Mouse (Mus musculus) layer of hippocampus, postnatal 14 days (tissue): ENCODE measurements at regions not wholly inside any gene's neighbourhood (a gene's known extent, or its start where the extent isn't known, plus 50 kb on each side); places are given as distances from the start of the nearest gene placed in this dataset.
A peak's percentile ranks its signal among the peaks of the same experiment; 100 is the strongest.
"Not testable (repeated sequence)": the region's sequence is repeated elsewhere in the genome, so short reads cannot be mapped to it uniquely, and the experiment has no call there.

Source experiments
- DNase-seq, 2 experiments: peaks; one replicate each; pipeline ENCODE4 v3.0.0; 2021 to 2022; ENCODE audit warnings: low spot score in 2 of 2, mixed read lengths in 1 of 2

- not testable (repeated sequence) for DNase-seq
These were observed 124.7 kb upstream of the Fgf14 start for GRCm38 (mm10) chr14:124801589-124801988.

DNA sequence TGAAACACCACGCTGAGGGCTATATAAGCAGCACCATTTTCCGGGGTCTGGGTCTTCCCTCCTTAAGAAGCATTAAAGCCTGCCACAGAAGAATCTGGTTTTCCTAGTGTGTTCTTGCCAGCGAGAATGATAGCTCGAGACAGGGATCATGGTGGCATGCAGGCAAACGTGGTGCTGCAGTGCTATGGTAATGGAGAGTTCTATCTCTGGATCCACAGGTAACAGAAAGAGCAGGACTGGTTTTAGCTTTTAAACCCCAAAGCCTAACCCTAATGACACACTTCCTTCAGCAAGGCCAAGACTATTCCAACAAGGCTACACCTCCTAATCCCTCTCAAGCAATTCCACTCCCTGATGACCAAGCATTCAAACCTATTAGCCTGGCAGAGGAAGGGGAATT is 123.5 kb upstream of the Fgf14 start:
- no peak for DNase-seq

GRCm38 (mm10) chr14:124775402-124775801 is 98.5 kb upstream of the Fgf14 start:
- no peak for DNase-seq

DNA sequence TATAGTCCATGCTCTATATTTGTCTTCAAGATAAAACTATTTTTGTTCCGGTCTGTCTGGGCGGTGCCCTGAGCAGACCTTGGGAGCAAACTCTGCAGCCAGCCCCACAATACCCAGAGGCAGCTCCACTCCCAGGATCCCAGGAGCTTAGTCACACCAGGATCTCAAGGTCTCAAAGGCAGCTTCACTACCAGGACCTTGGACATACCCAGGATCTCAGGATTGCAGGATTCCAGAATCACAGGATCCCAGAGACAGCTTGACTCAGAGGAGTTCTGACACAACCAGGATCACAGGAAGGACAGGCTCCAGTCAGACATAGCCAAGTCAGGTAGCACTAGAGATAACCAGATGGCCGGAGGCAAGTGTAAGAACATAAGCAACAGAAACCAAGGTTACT is 91.1 kb upstream of the Fgf14 start:
- no peak for DNase-seq

DNA sequence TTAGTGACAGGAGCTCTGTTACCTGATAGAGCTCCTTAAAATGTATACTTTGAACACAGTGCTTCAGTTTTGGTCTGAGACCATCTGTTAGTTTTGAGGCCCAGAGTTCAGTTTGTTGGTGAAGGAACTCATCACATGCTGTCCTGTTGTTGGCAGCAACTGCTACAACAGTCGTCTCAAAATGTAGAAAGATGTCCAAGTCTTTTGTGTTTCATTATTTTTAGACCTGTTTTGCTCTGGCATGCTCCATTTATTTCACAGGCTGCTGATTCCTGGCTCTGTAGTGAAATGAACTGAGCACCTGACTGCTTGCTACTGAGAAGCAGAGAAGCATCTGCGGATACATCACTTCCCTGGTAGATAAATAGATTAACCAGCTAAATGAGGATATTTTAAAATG is 90.3 kb upstream of the Fgf14 start:
- no peak for DNase-seq

DNA sequence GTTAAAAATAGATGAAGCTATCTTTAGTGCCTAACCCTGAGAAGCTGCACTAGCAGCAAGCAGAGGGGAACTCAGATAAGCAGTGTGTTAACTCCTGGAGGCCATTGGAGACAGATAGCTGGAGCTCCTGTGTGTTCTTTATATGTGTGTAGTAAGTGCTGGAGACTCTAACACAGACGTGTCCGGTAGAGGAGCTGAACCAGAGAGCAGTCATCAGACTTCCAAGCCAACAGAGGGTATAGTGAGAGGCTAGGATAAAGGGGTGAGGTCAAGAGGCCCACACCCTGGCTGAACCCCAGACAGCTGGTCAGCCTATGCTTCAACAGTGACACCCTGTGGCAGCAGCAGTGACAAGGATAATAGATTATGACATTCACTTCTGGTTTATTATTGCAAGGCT is 65.6 kb upstream of the Fgf14 start:
- peak; percentile 6 to 7 for DNase-seq
